Mouse (Mus musculus) mouse embryonic stem cell (cell line): Measurements from ENCODE around the gene Csrp2.

Experiments used
- in situ Hi-C, 2 experiments: fragments of 300-500 bp; cut with MboI; formaldehyde crosslinking; loops; 1 replicate in 1 of 2; 3 replicates in 1 of 2; pipeline ENCODE4 v1.14.3; 2019 to 2020; ENCODE audit warnings: low sequenced_read_pairs in 2 of 2, low pct_unique_long_range_greater_than_20kb in 1 of 2, mixed read lengths in 1 of 2; ENCODE audit not compliant: unreplicated experiment in 1 of 2

Gene Csrp2

GRCm38 (mm10) chr10:110927491-110927890 lies 7.9 kb downstream of the Csrp2 start:
- in situ Hi-C loops: no loop called here

- in situ Hi-C loops: loop anchor here in 1 of 2 experiments (10.0 kb wide), 1 partner anchor 135 kb away; no protein-coding TSS in a partner anchor
Measured at GRCm38 (mm10) chr10:110929756-110930155, 10.2 kb downstream of the Csrp2 start.

- in situ Hi-C loops: loop anchor here in 1 of 2 experiments (10.0 kb wide), 1 partner anchor 137 kb away; no protein-coding TSS in a partner anchor
Measured at GRCm38 (mm10) chr10:110931161-110931912, 11.7 kb downstream of the Csrp2 start.

GRCm38 (mm10) chr10:110931913-110932560 lies 12.4 kb downstream of the Csrp2 start:
- in situ Hi-C loops: loop anchor here in 1 of 2 experiments (10.0 kb wide), 1 partner anchor 137 kb away; no protein-coding TSS in a partner anchor

- in situ Hi-C loops: loop anchor here in 1 of 2 experiments (10.0 kb wide), 1 partner anchor 139 kb away; no protein-coding TSS in a partner anchor
Measured at GRCm38 (mm10) chr10:110933584-110933983, 14.0 kb downstream of the Csrp2 start.

GRCm38 (mm10) chr10:110935081-110935480 lies 15.5 kb downstream of the Csrp2 start:
- in situ Hi-C loops: loop anchor here in 1 of 2 experiments (10.0 kb wide), 1 partner anchor 140 kb away; no protein-coding TSS in a partner anchor

- in situ Hi-C loops: loop anchor here in 1 of 2 experiments (10.0 kb wide), 1 partner anchor 141 kb away; no protein-coding TSS in a partner anchor
Measured at GRCm38 (mm10) chr10:110935669-110936068, 16.1 kb downstream of the Csrp2 start.

GRCm38 (mm10) chr10:110938361-110938760 lies 18.8 kb downstream of the Csrp2 start:
- in situ Hi-C loops: loop anchor here in 1 of 2 experiments (10.0 kb wide), 1 partner anchor 144 kb away; no protein-coding TSS in a partner anchor

GRCm38 (mm10) chr10:110938841-110939549 lies 19.4 kb downstream of the Csrp2 start:
- in situ Hi-C loops: loop anchor here in 1 of 2 experiments (10.0 kb wide), 1 partner anchor 144 kb away; no protein-coding TSS in a partner anchor

GRCm38 (mm10) chr10:110939717-110940116 lies 20.1 kb downstream of the Csrp2 start:
- in situ Hi-C loops: loop anchor here in 1 of 2 experiments (10.0 kb wide), 1 partner anchor 145 kb away; no protein-coding TSS in a partner anchor

GRCm38 (mm10) chr10:110940740-110941398 lies 21.3 kb downstream of the Csrp2 start:
- in situ Hi-C loops: no loop called here

- in situ Hi-C loops: no loop called here
Measured at GRCm38 (mm10) chr10:110941968-110942367, 22.4 kb downstream of the Csrp2 start.

GRCm38 (mm10) chr10:110942806-110943205 lies 23.2 kb downstream of the Csrp2 start:
- in situ Hi-C loops: no loop called here

- in situ Hi-C loops: no loop called here
Measured at GRCm38 (mm10) chr10:110944175-110944574, 24.6 kb downstream of the Csrp2 start.

GRCm38 (mm10) chr10:110945966-110946365 lies 26.4 kb downstream of the Csrp2 start:
- in situ Hi-C loops: no loop called here

- in situ Hi-C loops: no loop called here
Measured at GRCm38 (mm10) chr10:110947574-110947973, 28.0 kb downstream of the Csrp2 start.

- in situ Hi-C loops: no loop called here
Measured at GRCm38 (mm10) chr10:110951112-110951511, 31.5 kb downstream of the Csrp2 start.

- in situ Hi-C loops: no loop called here
Measured at GRCm38 (mm10) chr10:110951748-110952147, 32.2 kb downstream of the Csrp2 start.
